7 mouse cellular contexts compared by ENCODE assay signal in genomic region chr2:131353564-131353915, GRCm38 (mm10). TPM values are rescaled to one million over a fixed set of nuclear protein-coding genes. Genes with fewer than 3 reads are reported as not detected.
DNase-seq lines count a peak whose midpoint lies in the region; ATAC-seq and TF ChIP-seq lines count a peak whose summit lies in the region.

No protein-coding gene starts in this region.

- DNase-seq in lung, postnatal 36 days, result no peak
- no peak for DNase-seq in forebrain, embryonic 10.5 days (ENCODE audit: extremely low spot score, low spot score)
- peak; percentile 32 for DNase-seq in thymus, adult 2 months
- DNase-seq in layer of hippocampus, adult 8-10 months (ENCODE audit: low spot score in 2 of 2), result no peak
- DNase-seq in kidney, adult 11 months, result no peak

- peaks cover 11% of the 10 kb centered on the region for H3K4me1 ChIP-seq in lung, embryonic 15.5 days
- H3K4me1 ChIP-seq in forebrain, embryonic 10.5 days, result peaks cover 32% of the 10 kb centered on the region
- H3K4me1 ChIP-seq in limb, embryonic 15.5 days, result peaks cover 13% of the 10 kb centered on the region
- peaks cover 10% of the 10 kb centered on the region for H3K4me1 ChIP-seq in thymus, adult 2 months (replicated peaks; ENCODE audit: control insufficient read depth, insufficient read depth, low read length)

- no peaks in the 10 kb centered on the region for H3K27me3 ChIP-seq in lung, embryonic 15.5 days
- no peaks in the 10 kb centered on the region for H3K27me3 ChIP-seq in forebrain, embryonic 10.5 days (ENCODE audit: poor library complexity, severe bottlenecking)
- H3K27me3 ChIP-seq in limb, embryonic 15.5 days, result no peaks in the 10 kb centered on the region
- H3K27me3 ChIP-seq in thymus, adult 2 months (ENCODE audit: control insufficient read depth, insufficient read depth, low read length), result peaks cover 6% of the 10 kb centered on the region

- H3K27ac ChIP-seq in lung, embryonic 15.5 days, result peak overlapping the region; percentile 37; the same call in 1 of the 2 replicates
- H3K27ac ChIP-seq in forebrain, embryonic 10.5 days, result peak overlapping the region; percentile 93
- H3K27ac ChIP-seq in limb, embryonic 15.5 days, result no peak overlapping the region
- H3K27ac ChIP-seq in thymus, adult 2 months (ENCODE audit: control insufficient read depth, insufficient read depth, low read length), result peak overlapping the region; percentile 24; the same call in 1 of the 2 replicates

- TF ChIP-seq POLR2A in thymus, adult 2 months (IDR thresholded peaks at IDR 0.05; ENCODE audit: control insufficient read depth, extremely low read depth, insufficient read depth, low read length, poor library complexity), result no peak

- H3K9me3 ChIP-seq in lung, embryonic 15.5 days, result no peaks in the 10 kb centered on the region
- no peaks in the 10 kb centered on the region for H3K9me3 ChIP-seq in forebrain, embryonic 10.5 days
- no peaks in the 10 kb centered on the region for H3K9me3 ChIP-seq in limb, embryonic 15.5 days

- 5% methylated on average over 3 of the region's 3 CpGs for WGBS in lung, embryonic 15.5 days
- 10% methylated on average over 3 of the region's 3 CpGs for WGBS in forebrain, embryonic 10.5 days
- 3% methylated on average over 3 of the region's 3 CpGs for WGBS in limb, embryonic 15.5 days
- 13% methylated on average over 3 of the region's 3 CpGs for WGBS in thymus, adult 2 months

- no peak overlapping the region; the same call in 1 of the 2 replicates for H3K9ac ChIP-seq in lung, embryonic 15.5 days
- H3K9ac ChIP-seq in limb, embryonic 15.5 days, result no peak overlapping the region

- H3K4me3 ChIP-seq in lung, embryonic 15.5 days, result peak overlapping the region; percentile 96
- H3K4me3 ChIP-seq in forebrain, embryonic 10.5 days, result peak overlapping the region; percentile 91
- H3K4me3 ChIP-seq in limb, embryonic 15.5 days, result 0 out of 2 replicates have a peak overlapping the region, but pooled peaks have one; percentile 98
- no peak overlapping the region for H3K4me3 ChIP-seq in thymus, adult 2 months (ENCODE audit: control insufficient read depth, insufficient read depth, low read length)

- H3K36me3 ChIP-seq in lung, embryonic 15.5 days, result no peaks in the 10 kb centered on the region
- H3K36me3 ChIP-seq in forebrain, embryonic 10.5 days (replicated peaks), result no peaks in the 10 kb centered on the region
- no peaks in the 10 kb centered on the region for H3K36me3 ChIP-seq in limb, embryonic 15.5 days
- no peaks in the 10 kb centered on the region for H3K36me3 ChIP-seq in thymus, adult 2 months (ENCODE audit: control insufficient read depth, insufficient read depth, low read length)

- TF ChIP-seq CTCF in thymus, adult 2 months (IDR thresholded peaks at IDR 0.05; ENCODE audit: borderline replicate concordance, control insufficient read depth, extremely low read depth, insufficient read depth, low read length, poor library complexity), result no peak

- H3K4me2 ChIP-seq in lung, embryonic 15.5 days, result peak overlapping the region; percentile 73
- H3K4me2 ChIP-seq in limb, embryonic 15.5 days, result peak overlapping the region; percentile 81

- ATAC-seq in lung, embryonic 15.5 days (ENCODE audit: borderline replicate concordance, extremely low read depth, low FRiP score, low TSS enrichment), result no peak
- no peak for ATAC-seq in limb, embryonic 15.5 days (ENCODE audit: insufficient number of reproducible peaks, low FRiP score, low TSS enrichment, low read depth)

RNA-seq across cellular contexts. Expression of gene Rnf24, which starts 0.8 kb away (rescaled TPM):
- polyA plus RNA-seq in lung, embryonic 15.5 days (2015; fragmentation: Nextera tagmentation; extraction: Ambion mirVana), result 4.4 and 5.2 TPM in 2 replicates
- 7.5 and 7.7 TPM in 2 replicates for polyA plus RNA-seq in forebrain, embryonic 10.5 days (2016; fragmentation: Nextera tagmentation; extraction: Ambion mirVana)
- 7.3 and 7.5 TPM in 2 replicates for polyA plus RNA-seq in limb, embryonic 15.5 days (2015; fragmentation: Nextera tagmentation; extraction: Ambion mirVana)
- polyA plus RNA-seq in thymus, adult 2 months (2012; rRNA removed), result 2.4 and 2.9 TPM in 2 replicates
- total RNA-seq in layer of hippocampus, adult 8-10 months (2022), result 10 to 100 TPM; 26.5 to 30.2 (median 28.2) TPM
